Mouse (Mus musculus): ENCODE results near the gene Zcchc3.

DNA sequence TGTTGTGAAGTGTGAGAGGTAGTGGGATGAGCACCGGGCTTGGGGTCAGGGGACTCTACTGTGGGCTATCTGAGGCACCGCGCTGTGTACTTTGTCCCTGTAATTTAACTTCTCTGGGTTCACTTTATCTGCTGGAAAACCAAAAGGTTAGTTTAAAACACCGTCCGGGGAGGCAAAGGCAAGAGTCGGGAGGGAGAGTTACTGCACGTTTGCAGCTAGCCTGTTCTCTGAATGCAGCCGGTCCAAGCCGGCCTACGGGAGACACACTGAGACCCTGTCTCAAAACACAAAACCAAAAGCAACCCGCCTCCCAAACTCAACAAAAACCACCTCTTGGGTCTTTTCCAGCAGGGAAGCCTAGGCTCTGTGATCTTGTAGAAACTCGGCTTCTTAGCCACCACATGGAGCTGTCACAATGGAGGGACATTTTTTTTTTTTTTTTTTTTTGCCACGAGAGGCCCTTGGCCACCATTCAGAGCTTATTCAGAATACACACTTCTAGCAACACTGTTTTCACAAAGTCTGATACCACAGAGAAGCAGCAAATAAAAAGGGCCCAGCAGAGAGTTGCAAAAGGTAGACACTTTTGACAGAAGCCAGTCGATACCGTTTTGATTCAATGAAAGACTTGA, 2.2 kb downstream of the Zcchc3 start:
- TF ChIP-seq TAL1 (IDR thresholded peaks at IDR 0.05; ENCODE audit: low read length) (no peak), GATA1 (IDR thresholded peaks at IDR 0.05; ENCODE audit: low read length) (no peak)
